Mouse (Mus musculus) brain, embryonic 18.5 days (tissue): ENCODE data around the gene Micu1.
A peak's percentile ranks its signal among the peaks of the same experiment; 100 is the strongest.

Experiments
- DNase-seq: peaks from one replicate; pipeline ENCODE4 v3.0.0-alpha.2; 2012; ENCODE audit warnings: low read depth, low spot score

Gene Micu1

GRCm38 (mm10) chr10:59884327-59885173 lies 182.3 kb downstream of the Micu1 start:
- no peak for DNase-seq

- no peak for DNase-seq
These were observed 183.2 kb downstream of the Micu1 start for GRCm38 (mm10) chr10:59885174-59886080.

GRCm38 (mm10) chr10:59886081-59886466 lies 183.8 kb downstream of the Micu1 start:
- no peak for DNase-seq

GRCm38 (mm10) chr10:59887432-59887831 lies 185.2 kb downstream of the Micu1 start:
- DNase-seq: no peak

GRCm38 (mm10) chr10:59889339-59889738 lies 187.1 kb downstream of the Micu1 start:
- DNase-seq: no peak

GRCm38 (mm10) chr10:59889953-59890751 lies 187.9 kb downstream of the Micu1 start:
- DNase-seq: no peak

- peak; percentile 63 for DNase-seq
These were observed 190.7 kb downstream of the Micu1 start for GRCm38 (mm10) chr10:59892977-59893376.

- no peak for DNase-seq
These were observed 192.2 kb downstream of the Micu1 start for GRCm38 (mm10) chr10:59894251-59895160.

GRCm38 (mm10) chr10:59895460-59896186 lies 193.3 kb downstream of the Micu1 start:
- DNase-seq: no peak

- no peak for DNase-seq
These were observed 193.9 kb downstream of the Micu1 start for GRCm38 (mm10) chr10:59896211-59896610.

- DNase-seq: no peak
These were observed 194.6 kb downstream of the Micu1 start for GRCm38 (mm10) chr10:59896911-59897331.

- DNase-seq: peak; percentile 87
These were observed 195.2 kb downstream of the Micu1 start for GRCm38 (mm10) chr10:59897511-59897910.

GRCm38 (mm10) chr10:59898180-59898778 lies 196.0 kb downstream of the Micu1 start:
- DNase-seq: no peak

GRCm38 (mm10) chr10:59898935-59899334 lies 196.7 kb downstream of the Micu1 start:
- no peak for DNase-seq

- DNase-seq: peak; percentile 91
These were observed 197.3 kb downstream of the Micu1 start for GRCm38 (mm10) chr10:59899341-59900173.

GRCm38 (mm10) chr10:59900174-59900435 lies 197.8 kb downstream of the Micu1 start:
- no peak for DNase-seq

GRCm38 (mm10) chr10:59900939-59901338 lies 198.7 kb downstream of the Micu1 start:
- DNase-seq: no peak

- DNase-seq: no peak
These were observed 199.2 kb downstream of the Micu1 start for GRCm38 (mm10) chr10:59901463-59901862.
